16 mouse cellular contexts compared by ENCODE assay signal in genomic region chr9:67629624-67630023, GRCm38 (mm10).
A peak's percentile ranks its signal among the peaks of the same experiment; 100 is the strongest.
DNase-seq lines count a peak whose midpoint lies in the region; ATAC-seq and TF ChIP-seq lines count a peak whose summit lies in the region.
"Had no signal": no experiment of that assay in that cellular context is flagged by ENCODE, and none has a peak within 500 bp of the region (broad histone marks: within the 10 kb centered on the region; RNA-seq: fewer than 3 reads in every experiment).

No protein-coding gene starts in this region.

- WGBS in heart, postnatal 0 days, result 11% methylated on average over 6 of the region's 6 CpGs
- 25% methylated on average over 6 of the region's 6 CpGs for WGBS in intestine, embryonic 15.5 days
- WGBS in liver, embryonic 16.5 days (ENCODE audit: insufficient replicate concordance), result 7% methylated on average over 6 of the region's 6 CpGs
- WGBS in hindbrain, embryonic 13.5 days, result 30% methylated on average over 6 of the region's 6 CpGs

- H3K9me3 ChIP-seq in heart, postnatal 0 days (replicated peaks; ENCODE audit: control insufficient read depth, low read length), result no peaks in the 10 kb centered on the region
- no peaks in the 10 kb centered on the region for H3K9me3 ChIP-seq in intestine, embryonic 15.5 days
- no peaks in the 10 kb centered on the region for H3K9me3 ChIP-seq in liver, embryonic 16.5 days (replicated peaks; ENCODE audit: control insufficient read depth, low read length)
- no peaks in the 10 kb centered on the region for H3K9me3 ChIP-seq in hindbrain, embryonic 13.5 days
- H3K9me3 ChIP-seq: embryonic facial prominence, embryonic 15.5 days; megakaryocyte, embryonic 14.5 days had no signal

- no peaks in the 10 kb centered on the region for H3K36me3 ChIP-seq in heart, postnatal 0 days (replicated peaks; ENCODE audit: control insufficient read depth, insufficient read depth, low read length)
- H3K36me3 ChIP-seq in intestine, embryonic 15.5 days, result no peaks in the 10 kb centered on the region
- no peaks in the 10 kb centered on the region for H3K36me3 ChIP-seq in liver, embryonic 16.5 days (ENCODE audit: control insufficient read depth, insufficient read depth)
- H3K36me3 ChIP-seq in hindbrain, embryonic 13.5 days, result no peaks in the 10 kb centered on the region
- H3K36me3 ChIP-seq: embryonic facial prominence, embryonic 15.5 days had no signal

- no peak for TF ChIP-seq EP300 in heart, postnatal 0 days (IDR thresholded peaks at IDR 0.05; ENCODE audit: low read depth)

- no peak overlapping the region; the same call in 1 of the 2 replicates for H3K9ac ChIP-seq in heart, postnatal 0 days (replicated peaks; ENCODE audit: low read depth, low read length)
- no peak overlapping the region for H3K9ac ChIP-seq in intestine, embryonic 15.5 days
- H3K9ac ChIP-seq in liver, embryonic 16.5 days (ENCODE audit: low read depth, low read length), result no peak overlapping the region
- no peak overlapping the region for H3K9ac ChIP-seq in hindbrain, embryonic 13.5 days
- H3K9ac ChIP-seq: embryonic facial prominence, embryonic 15.5 days had no signal

- DNase-seq in gastrocnemius, adult 2 months, result no peak
- no peak for DNase-seq in gastrocnemius, postnatal 25 days
- DNase-seq in heart, postnatal 0 days (ENCODE audit: low spot score), result peak; percentile 29
- no peak for DNase-seq in heart, adult 11 months
- no peak for DNase-seq in embryo, embryonic 11 days
- DNase-seq: adrenal gland, postnatal 25 days; cerebellum, adult 9-10 months; kidney, postnatal 14 days; lung, adult 18-20 months; thymus, postnatal 25 days had no signal

- H3K27me3 ChIP-seq in heart, postnatal 0 days (ENCODE audit: control insufficient read depth, insufficient read depth, low read length), result no peaks in the 10 kb centered on the region
- H3K27me3 ChIP-seq in intestine, embryonic 15.5 days (replicated peaks), result no peaks in the 10 kb centered on the region
- H3K27me3 ChIP-seq in liver, embryonic 16.5 days (ENCODE audit: control insufficient read depth, insufficient read depth, low read depth, low read length), result peaks cover 35% of the 10 kb centered on the region
- H3K27me3 ChIP-seq in hindbrain, embryonic 13.5 days, result peaks cover 18% of the 10 kb centered on the region
- H3K27me3 ChIP-seq: embryonic facial prominence, embryonic 15.5 days had no signal

- H3K4me3 ChIP-seq in gastrocnemius, adult 2 months, result peak overlapping the region; percentile 61
- H3K4me3 ChIP-seq in heart, postnatal 0 days (ENCODE audit: low read depth, low read length), result peak overlapping the region; percentile 29
- no peak overlapping the region for H3K4me3 ChIP-seq in intestine, embryonic 15.5 days (replicated peaks)
- H3K4me3 ChIP-seq in liver, embryonic 16.5 days (ENCODE audit: low read depth, low read length), result peak overlapping the region; percentile 4
- no peak overlapping the region for H3K4me3 ChIP-seq in hindbrain, embryonic 13.5 days
- H3K4me3 ChIP-seq: embryonic facial prominence, embryonic 15.5 days; megakaryocyte, embryonic 14.5 days had no signal

- ATAC-seq in heart, postnatal 0 days (ENCODE audit: insufficient read depth, low read depth), result no peak
- no peak for ATAC-seq in intestine, embryonic 15.5 days
- ATAC-seq in liver, embryonic 16.5 days (ENCODE audit: low read depth), result no peak
- ATAC-seq in hindbrain, embryonic 13.5 days (ENCODE audit: low FRiP score), result no peak
- ATAC-seq: activated CD4-positive, CD25-positive, alpha-beta regulatory T cell, adult 4 months had no signal

- H3K4me2 ChIP-seq in heart, postnatal 0 days (ENCODE audit: low read depth, low read length), result peak overlapping the region; percentile 56
- peak overlapping the region; percentile 34 for H3K4me2 ChIP-seq in intestine, embryonic 15.5 days (replicated peaks)
- peak overlapping the region; percentile 32; the same call in 1 of the 2 replicates for H3K4me2 ChIP-seq in liver, embryonic 16.5 days (ENCODE audit: low read depth, low read length)
- H3K4me2 ChIP-seq in hindbrain, embryonic 13.5 days, result no peak overlapping the region
- H3K4me2 ChIP-seq: embryonic facial prominence, embryonic 15.5 days had no signal

- peaks cover 43% of the 10 kb centered on the region for H3K4me1 ChIP-seq in heart, postnatal 0 days (ENCODE audit: control insufficient read depth, insufficient read depth)
- peaks cover 10% of the 10 kb centered on the region for H3K4me1 ChIP-seq in intestine, embryonic 15.5 days (replicated peaks)
- no peaks in the 10 kb centered on the region; the same call in 1 of the 2 replicates for H3K4me1 ChIP-seq in liver, embryonic 16.5 days (ENCODE audit: control insufficient read depth, low read depth, low read length)
- peaks cover 15% of the 10 kb centered on the region for H3K4me1 ChIP-seq in hindbrain, embryonic 13.5 days (replicated peaks)

- intact Hi-C loops in gastrocnemius, adult 2 months (cut with DNase I), result loop anchor here (5.0 kb wide), 3 partner anchors 47 to 312 kb away; no protein-coding TSS in a partner anchor

- peak overlapping the region; percentile 65 for H3K27ac ChIP-seq in gastrocnemius, adult 2 months
- H3K27ac ChIP-seq in heart, postnatal 0 days (ENCODE audit: low read depth), result peak overlapping the region; percentile 50; the same call in 1 of the 2 replicates
- H3K27ac ChIP-seq in intestine, embryonic 15.5 days, result no peak overlapping the region
- no peak overlapping the region for H3K27ac ChIP-seq in liver, embryonic 16.5 days (ENCODE audit: low read length)
- H3K27ac ChIP-seq in hindbrain, embryonic 13.5 days, result no peak overlapping the region
- H3K27ac ChIP-seq: embryonic facial prominence, embryonic 15.5 days had no signal

- TF ChIP-seq CTCF in gastrocnemius, adult 2 months (IDR thresholded peaks at IDR 0.05), result no peak
- TF ChIP-seq CTCF in heart, postnatal 0 days (IDR thresholded peaks at IDR 0.05; ENCODE audit: low read depth), result no peak

Comparison
In these comparisons a context has a peak if more than half of its experiments do, and no peak if none do; other contexts are left out.
1. H3K27ac ChIP-seq: peak in gastrocnemius, adult 2 months (single experiment) and heart, postnatal 0 days (single experiment); none in intestine, embryonic 15.5 days (single experiment), liver, embryonic 16.5 days (single experiment) and hindbrain, embryonic 13.5 days (single experiment).
2. H3K4me3 ChIP-seq: peak in gastrocnemius, adult 2 months (single experiment), heart, postnatal 0 days (single experiment) and liver, embryonic 16.5 days (single experiment); none in intestine, embryonic 15.5 days (single experiment) and hindbrain, embryonic 13.5 days (single experiment).